Mouse (Mus musculus): ENCODE measurements around the gene Snx29.

DNA sequence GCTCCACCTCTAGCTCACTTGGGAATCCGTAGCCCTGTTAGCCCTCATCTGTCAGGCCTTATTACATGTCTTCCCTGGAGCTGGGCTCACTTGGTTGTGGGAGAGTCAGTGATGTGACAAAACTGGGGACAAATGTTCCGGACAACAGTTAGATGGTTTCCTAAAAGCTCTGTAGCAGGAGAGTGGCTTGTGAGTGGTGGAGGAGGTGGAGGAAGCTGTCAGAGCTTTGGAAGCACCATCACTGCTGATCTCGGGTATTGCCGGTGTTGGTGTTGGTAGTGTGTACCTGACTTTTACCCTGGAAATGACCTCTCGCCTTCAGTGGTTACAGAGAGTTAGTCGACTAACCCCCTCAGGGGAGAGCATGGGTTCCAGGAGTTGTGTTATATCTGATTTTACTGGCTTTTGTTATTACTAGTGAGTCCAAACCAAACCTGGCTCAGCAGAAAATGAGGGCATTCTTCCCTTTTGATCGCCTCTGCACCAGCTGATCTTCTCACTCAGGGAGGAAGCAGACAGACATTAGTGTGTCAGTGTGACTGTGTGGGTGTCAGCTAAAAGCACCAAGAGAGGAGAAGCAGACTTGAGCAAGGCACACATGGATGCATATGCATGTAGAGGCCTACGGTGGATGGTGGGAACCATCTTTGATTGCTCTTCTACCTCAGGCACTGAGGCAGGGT, 227.5 kb downstream of the Snx29 start:
- no peak for TF ChIP-seq CTCF (conservative IDR thresholded peaks at IDR 0.05; ENCODE audit: low read length)
- no peak for TF ChIP-seq NANOG (IDR thresholded peaks at IDR 0.05; ENCODE audit: borderline replicate concordance, low read length)

All from E14TG2a.4 (cell line).